Mouse (Mus musculus) E14TG2a.4 (cell line): ENCODE measurements around the gene Rai14.
A peak's percentile ranks its signal among the peaks of the same experiment; 100 is the strongest.

Experiments
- H3K27me3 ChIP-seq: 2 replicates; pipeline ENCODE4 v1.6.1; 2014; ENCODE audit warnings: low read length, control low read depth; ENCODE audit not compliant: insufficient read depth
- H3K36me3 ChIP-seq: 2 replicates; pipeline ENCODE4 v1.6.1; 2014; ENCODE audit warnings: low read length, control low read depth; ENCODE audit not compliant: insufficient read depth
- H3K4me1 ChIP-seq: replicated peaks from 2 replicates; pipeline ENCODE4 v1.6.1; 2014; ENCODE audit warnings: low read depth, low read length, control low read depth
- H3K4me3 ChIP-seq: replicated peaks from 2 replicates; pipeline ENCODE4 v1.5.1; 2014; ENCODE audit warnings: mild to moderate bottlenecking, low read length
- H3K9me3 ChIP-seq: 2 replicates; pipeline ENCODE4 v1.6.1; 2014; ENCODE audit warnings: low read length, control low read depth
- CTCF ChIP-seq: conservative IDR thresholded peaks from 2 replicates; pipeline ENCODE4 v1.5.1; 2014; ENCODE audit warnings: low read length
- NANOG ChIP-seq: IDR thresholded peaks from 2 replicates; pipeline ENCODE4 v1.6.1; 2014; ENCODE audit warnings: borderline replicate concordance, low read length, mixed read lengths
- POU5F1 ChIP-seq: IDR thresholded peaks from 2 replicates; pipeline ENCODE4 v1.6.1; 2014; ENCODE audit warnings: low read length, borderline replicate concordance

Gene Rai14

GRCm38 (mm10) chr15:10707109-10707508 is 7.3 kb downstream of the Rai14 start:
- no peak for TF ChIP-seq NANOG
- TF ChIP-seq CTCF = no peak
- TF ChIP-seq POU5F1 = no peak
- Histone ChIP-seq H3K9me3 (no peaks in the 10 kb centered on the region), H3K4me1 (peaks cover 89% of the 10 kb centered on the region), H3K36me3 (peaks cover 25% of the 10 kb centered on the region), H3K4me3 (peak overlapping the region; percentile 41), H3K27me3 (peaks cover under 1% of the 10 kb centered on the region; the same call in 1 of the 2 replicates)

- peaks cover 31% of the 10 kb centered on the region for H3K36me3 ChIP-seq
- H3K9me3 ChIP-seq = no peaks in the 10 kb centered on the region
- TF ChIP-seq NANOG = no peak
- no peak for TF ChIP-seq POU5F1
- TF ChIP-seq CTCF = no peak
- peak overlapping the region; percentile 20; the same call in 1 of the 2 replicates for H3K4me3 ChIP-seq
- H3K4me1 ChIP-seq = peaks cover 89% of the 10 kb centered on the region
- H3K27me3 ChIP-seq = no peaks in the 10 kb centered on the region
Observed at GRCm38 (mm10) chr15:10706414-10706813, 8.0 kb downstream of the Rai14 start.

GRCm38 (mm10) chr15:10705752-10706151 is 8.7 kb downstream of the Rai14 start:
- Histone ChIP-seq H3K4me1 (peaks cover 84% of the 10 kb centered on the region), H3K27me3 (no peaks in the 10 kb centered on the region), H3K36me3 (peaks cover 38% of the 10 kb centered on the region), H3K4me3 (no peak overlapping the region), H3K9me3 (no peaks in the 10 kb centered on the region)
- no peak for TF ChIP-seq POU5F1
- TF ChIP-seq NANOG = no peak
- no peak for TF ChIP-seq CTCF

GRCm38 (mm10) chr15:10704328-10704727 is 10.1 kb downstream of the Rai14 start:
- Histone ChIP-seq H3K4me3 (no peak overlapping the region), H3K9me3 (no peaks in the 10 kb centered on the region), H3K36me3 (peaks cover 30% of the 10 kb centered on the region), H3K4me1 (peaks cover 70% of the 10 kb centered on the region), H3K27me3 (no peaks in the 10 kb centered on the region)
- TF ChIP-seq CTCF (no peak), POU5F1 (no peak), NANOG (no peak)

GRCm38 (mm10) chr15:10701571-10701970 is 12.9 kb downstream of the Rai14 start:
- H3K27me3 ChIP-seq = no peaks in the 10 kb centered on the region
- H3K4me3 ChIP-seq = no peak overlapping the region
- peaks cover 25% of the 10 kb centered on the region for H3K36me3 ChIP-seq
- H3K4me1 ChIP-seq = peaks cover 65% of the 10 kb centered on the region
- no peak for TF ChIP-seq NANOG
- TF ChIP-seq CTCF = no peak
- TF ChIP-seq POU5F1 = no peak
- no peaks in the 10 kb centered on the region for H3K9me3 ChIP-seq

GRCm38 (mm10) chr15:10700891-10701466 is 13.4 kb downstream of the Rai14 start:
- no peaks in the 10 kb centered on the region for H3K27me3 ChIP-seq
- TF ChIP-seq CTCF = no peak
- no peak for TF ChIP-seq NANOG
- H3K4me1 ChIP-seq = peaks cover 65% of the 10 kb centered on the region
- H3K9me3 ChIP-seq = no peaks in the 10 kb centered on the region
- H3K36me3 ChIP-seq = peaks cover 20% of the 10 kb centered on the region
- H3K4me3 ChIP-seq = no peak overlapping the region

GRCm38 (mm10) chr15:10696478-10697234 is 17.8 kb downstream of the Rai14 start:
- H3K27me3 ChIP-seq = no peaks in the 10 kb centered on the region
- H3K4me3 ChIP-seq = no peak overlapping the region
- H3K36me3 ChIP-seq = peaks cover 11% of the 10 kb centered on the region
- no peaks in the 10 kb centered on the region for H3K9me3 ChIP-seq
- TF ChIP-seq CTCF (no peak), NANOG (no peak), POU5F1 (no peak)
- H3K4me1 ChIP-seq = peaks cover 72% of the 10 kb centered on the region

- H3K9me3 ChIP-seq = no peaks in the 10 kb centered on the region
- H3K4me1 ChIP-seq = peaks cover 95% of the 10 kb centered on the region
- H3K36me3 ChIP-seq = peaks cover 19% of the 10 kb centered on the region; the same call in 1 of the 2 replicates
- TF ChIP-seq NANOG = no peak
- TF ChIP-seq POU5F1 = no peak
- TF ChIP-seq CTCF = no peak
- no peak overlapping the region for H3K4me3 ChIP-seq
- H3K27me3 ChIP-seq = no peaks in the 10 kb centered on the region
Observed at GRCm38 (mm10) chr15:10692627-10693026, 21.8 kb downstream of the Rai14 start.

- Histone ChIP-seq H3K4me1 (peaks cover 97% of the 10 kb centered on the region), H3K27me3 (no peaks in the 10 kb centered on the region), H3K9me3 (no peaks in the 10 kb centered on the region), H3K36me3 (peaks cover 25% of the 10 kb centered on the region; the same call in 1 of the 2 replicates), H3K4me3 (0 out of 2 replicates have a peak overlapping the region, but pooled peaks have one; percentile 18)
- TF ChIP-seq POU5F1 (no peak), NANOG (no peak), CTCF (no peak)
Observed at GRCm38 (mm10) chr15:10691481-10691880, 22.9 kb downstream of the Rai14 start.
